Mouse (Mus musculus) C2C12 (cell line): ENCODE results near the gene Cers2. TPM values are rescaled to one million over a fixed set of nuclear protein-coding genes. Genes with fewer than 3 reads are reported as not detected.

Experiments used
- H3K27me3 ChIP-seq: one replicate; pipeline ENCODE4 v1.6.1; 2011; ENCODE audit not compliant: control insufficient read depth, insufficient read depth, insufficient read length
- H3K36me3 ChIP-seq: one replicate; pipeline ENCODE4 v1.6.1; 2011; ENCODE audit not compliant: control insufficient read depth, insufficient read depth
- H3K4me3 ChIP-seq: one replicate; pipeline ENCODE4 v1.5.1; 2011; ENCODE audit warnings: mild to moderate bottlenecking, control low read depth; ENCODE audit not compliant: poor library complexity, insufficient read depth, severe bottlenecking
- H3K79me2 ChIP-seq: one replicate; pipeline ENCODE4 v1.6.1; 2011; ENCODE audit not compliant: control insufficient read depth, insufficient read depth
- H3K79me3 ChIP-seq: one replicate; pipeline ENCODE4 v1.6.1; 2011; ENCODE audit warnings: low read depth, control low read depth
- H3ac ChIP-seq: one replicate; pipeline ENCODE3; 2011; ENCODE audit warnings: low read depth; ENCODE audit not compliant: control insufficient read depth, insufficient read length
- CEBPB ChIP-seq: IDR thresholded peaks from one replicate; pipeline ENCODE4 v1.6.1; 2011; ENCODE audit warnings: low read depth, mild to moderate bottlenecking, control low read depth, moderate library complexity
- CTCF ChIP-seq: IDR thresholded peaks from one replicate; pipeline ENCODE4 v1.5.1; 2011; ENCODE audit not compliant: control insufficient read depth, insufficient read depth, insufficient read length
- FOSL1 ChIP-seq: IDR thresholded peaks from one replicate; pipeline ENCODE4 v1.8.0; 2011; ENCODE audit warnings: mild to moderate bottlenecking, low read length; ENCODE audit not compliant: poor library complexity, insufficient read depth, severe bottlenecking
- MAX ChIP-seq: IDR thresholded peaks from one replicate; pipeline ENCODE4 v1.6.1; 2011; ENCODE audit warnings: mild to moderate bottlenecking, control low read depth
- MYOD1 ChIP-seq: IDR thresholded peaks from one replicate; pipeline ENCODE4 v1.6.1; 2011; ENCODE audit warnings: low read depth; ENCODE audit not compliant: control insufficient read depth, insufficient read length
- MYOG ChIP-seq: IDR thresholded peaks from one replicate; pipeline ENCODE4 v1.6.1; 2011; ENCODE audit not compliant: control insufficient read depth, insufficient read length; ENCODE audit errors: extremely low read depth
- USF1 ChIP-seq: IDR thresholded peaks from one replicate; pipeline ENCODE4 v1.6.1; 2011; ENCODE audit warnings: low read depth, mild to moderate bottlenecking, control low read depth, moderate library complexity
- long read RNA-seq, 2 experiments: library from polyadenylated mRNA; unstranded; transcript quantifications; one replicate each; pipeline ENCODE4 v2.0.0; 2019 to 2020
- polyA plus RNA-seq: library from polyadenylated mRNA; unstranded; fragments of >200 nt; fragmentation: generic; extraction: Trizol; gene quantifications from one replicate; pipeline ENCODE4 v1.2.1, GENCODE M21; 2012; ENCODE audit warnings: missing spikeins

The Cers2 gene
- 146 TPM for polyA plus RNA-seq
- long read RNA-seq, experiment 1, transcript Cers2-201 (11 exons, 2,216 nt) = major isoform, 114 of 147 reads
- long read RNA-seq, experiment 1, partial matches to known transcripts = 9 of 147 reads
- long read RNA-seq, experiment 1, other reads (novel, unspliced or antisense) = 24 of 147 reads
- long read RNA-seq, experiment 2, transcript Cers2-201 (11 exons, 2,216 nt) = major isoform, 581 of 666 reads
- long read RNA-seq, experiment 2, partial matches to known transcripts = 15 of 666 reads
- long read RNA-seq, experiment 2, other reads (novel, unspliced or antisense) = 70 of 666 reads

DNA sequence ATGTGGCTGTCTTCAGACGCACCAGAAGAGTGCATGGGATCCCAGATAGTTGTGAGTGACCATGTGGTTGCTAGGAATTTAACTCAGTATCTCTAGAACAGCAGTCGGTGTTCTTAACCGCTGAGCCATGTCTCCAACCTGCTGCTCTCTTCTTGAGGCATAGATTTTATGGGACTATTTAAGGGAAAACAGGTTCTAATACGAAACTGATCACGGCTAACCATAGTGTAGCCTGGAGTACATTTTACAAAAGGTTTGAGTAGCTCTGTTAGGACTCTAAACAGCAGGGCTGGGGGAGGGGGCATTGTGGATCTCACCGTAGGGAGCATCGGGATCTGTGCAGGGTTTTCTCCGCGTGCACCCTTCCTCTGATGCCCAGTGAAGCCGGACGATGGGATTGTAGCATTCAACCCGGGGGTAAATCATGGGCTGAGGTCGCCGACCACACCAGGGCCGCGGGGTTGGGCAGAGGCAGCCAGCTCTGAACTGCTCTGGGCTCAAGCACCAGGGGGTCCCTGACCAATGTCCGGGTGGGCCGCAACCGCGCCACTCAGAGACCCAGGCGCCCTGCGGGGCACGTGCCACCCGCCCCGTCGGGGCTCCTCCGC is at the start of gene Cers2:
Gene Cers2 (plus strand): TSS at position 306 of the 608 bp plus-strand sequence.
- peaks cover 19% of the 10 kb centered on the region for H3K36me3 ChIP-seq
- TF ChIP-seq CTCF (no peak), MYOG (no peak), FOSL1 (no peak), CEBPB (no peak), MAX (peak; percentile 78), USF1 (peak; percentile 45), MYOD1 (no peak)
- H3K79me2 ChIP-seq = peaks cover 71% of the 10 kb centered on the region
- peak within 1 kb of the TSS; percentile 75 for H3K4me3 ChIP-seq
- peaks cover 41% of the 10 kb centered on the region for H3K79me3 ChIP-seq
- H3ac ChIP-seq = peak within 1 kb of the TSS; percentile 94
- no peaks in the 10 kb centered on the region for H3K27me3 ChIP-seq

DNA sequence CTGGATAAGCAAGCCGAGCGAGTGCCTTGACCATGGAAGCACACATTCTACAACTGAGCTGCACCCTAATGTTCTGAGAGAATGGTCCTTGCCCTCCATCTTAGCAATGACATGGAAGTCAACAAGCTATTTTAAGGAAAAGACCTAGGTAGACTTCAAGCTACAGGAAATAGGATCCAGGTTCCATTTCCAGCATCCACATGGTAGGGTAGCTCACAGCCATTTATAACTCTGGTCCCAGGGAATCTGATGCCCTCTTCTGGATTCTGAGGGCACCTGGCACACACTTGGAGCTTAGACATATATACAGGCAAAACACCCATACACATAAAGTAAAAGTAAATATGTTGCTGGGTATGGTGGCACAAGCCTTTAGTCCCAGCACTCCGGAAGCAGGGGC is 48.5 kb upstream of the Cers2 start:
- H3K79me2 ChIP-seq = no peaks in the 10 kb centered on the region
- H3K36me3 ChIP-seq = peaks cover 30% of the 10 kb centered on the region
- no peak for TF ChIP-seq CTCF
- no peak for TF ChIP-seq MYOG
- no peak for TF ChIP-seq MYOD1
- TF ChIP-seq CEBPB = no peak
- no peak for TF ChIP-seq MAX
- TF ChIP-seq FOSL1 = no peak
- TF ChIP-seq USF1 = no peak
- H3ac ChIP-seq = no peak overlapping the region
- no peak overlapping the region for H3K4me3 ChIP-seq
- H3K79me3 ChIP-seq = no peaks in the 10 kb centered on the region
- H3K27me3 ChIP-seq = no peaks in the 10 kb centered on the region

DNA sequence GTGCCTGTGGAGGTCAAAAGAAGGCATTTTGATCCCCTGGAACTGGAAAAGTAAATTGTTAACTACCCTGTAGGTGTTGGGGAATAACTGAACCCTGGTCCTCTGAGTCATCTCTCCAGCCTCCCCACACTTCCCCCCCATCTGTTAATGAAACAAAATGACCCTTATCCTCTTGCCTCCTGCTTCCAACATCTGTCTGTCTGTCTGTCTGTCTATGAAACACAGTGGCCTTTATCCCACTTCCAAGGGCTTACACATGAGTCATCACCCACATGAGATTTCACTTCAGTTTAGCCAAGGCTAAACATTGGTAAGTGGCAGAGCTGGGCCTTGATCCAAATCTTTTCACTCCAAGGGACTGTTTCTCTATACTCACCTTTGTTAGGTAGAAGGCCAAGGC is 46.7 kb upstream of the Cers2 start:
- Histone ChIP-seq H3K79me3 (no peaks in the 10 kb centered on the region), H3K4me3 (no peak overlapping the region), H3K27me3 (no peaks in the 10 kb centered on the region), H3ac (no peak overlapping the region), H3K36me3 (peaks cover 21% of the 10 kb centered on the region), H3K79me2 (peaks cover 5% of the 10 kb centered on the region)
- TF ChIP-seq MAX (no peak), USF1 (no peak), MYOD1 (no peak), CTCF (no peak), FOSL1 (no peak), MYOG (no peak), CEBPB (no peak)

DNA sequence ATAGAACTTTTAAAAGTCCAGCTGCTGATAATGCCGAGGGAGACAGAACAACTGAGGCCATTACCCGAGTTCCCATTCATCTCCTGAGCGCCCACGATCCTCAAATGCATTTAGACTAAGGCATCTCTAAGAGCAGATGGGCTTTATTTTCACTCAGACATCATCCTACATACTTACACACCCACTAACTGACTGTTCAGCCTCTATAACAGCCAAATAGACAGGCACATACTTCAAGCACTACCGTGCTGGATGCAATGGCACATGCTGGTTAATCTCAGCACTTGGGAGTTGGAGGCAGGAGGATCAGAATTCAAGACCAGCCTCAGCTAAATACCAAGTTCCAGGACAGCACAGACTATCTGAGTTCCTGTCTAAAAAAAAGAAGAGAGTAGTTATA is 44.8 kb upstream of the Cers2 start:
- H3K4me3 ChIP-seq = no peak overlapping the region
- no peak for TF ChIP-seq MYOD1
- TF ChIP-seq MAX = no peak
- TF ChIP-seq CEBPB = no peak
- no peak for TF ChIP-seq FOSL1
- no peak for TF ChIP-seq USF1
- TF ChIP-seq CTCF = no peak
- TF ChIP-seq MYOG = no peak
- H3ac ChIP-seq = no peak overlapping the region
- no peaks in the 10 kb centered on the region for H3K27me3 ChIP-seq
- peaks cover 18% of the 10 kb centered on the region for H3K36me3 ChIP-seq
- H3K79me3 ChIP-seq = no peaks in the 10 kb centered on the region
- H3K79me2 ChIP-seq = peaks cover 11% of the 10 kb centered on the region

DNA sequence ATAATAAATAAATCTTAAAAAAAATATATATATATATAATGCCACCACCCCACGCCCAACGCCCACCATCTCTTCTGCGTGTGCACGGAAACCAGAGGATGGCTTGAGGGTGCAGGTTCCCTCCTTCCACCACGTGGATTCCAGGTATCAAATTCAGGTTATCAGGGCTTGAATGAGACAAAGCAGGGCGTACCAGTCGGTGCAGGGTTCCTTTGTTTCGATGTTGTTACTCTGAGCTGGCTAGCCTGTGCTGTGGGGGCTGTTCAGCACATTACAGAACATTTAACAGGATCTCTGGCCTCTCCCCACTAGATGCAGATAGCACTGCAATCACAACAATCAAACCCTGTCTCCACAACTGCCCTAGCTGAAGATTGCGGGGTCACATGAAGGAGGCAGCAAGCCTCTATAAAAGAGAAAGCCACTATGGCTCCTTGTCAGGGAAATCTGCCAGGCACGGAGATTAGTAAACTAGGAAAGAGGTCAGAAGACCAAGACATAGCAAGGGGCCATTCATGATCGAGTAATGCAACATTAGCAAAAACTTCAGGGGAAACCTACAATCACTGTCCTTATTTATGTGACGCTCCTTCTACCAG is 43.7 kb upstream of the Cers2 start:
- Histone ChIP-seq H3K27me3 (no peaks in the 10 kb centered on the region), H3K79me3 (peaks cover 3% of the 10 kb centered on the region), H3K79me2 (peaks cover 20% of the 10 kb centered on the region), H3K36me3 (peaks cover 14% of the 10 kb centered on the region), H3ac (no peak overlapping the region), H3K4me3 (no peak overlapping the region)
- no peak for TF ChIP-seq CTCF
- no peak for TF ChIP-seq MAX
- no peak for TF ChIP-seq MYOD1
- TF ChIP-seq FOSL1 = no peak
- TF ChIP-seq USF1 = no peak
- no peak for TF ChIP-seq CEBPB
- no peak for TF ChIP-seq MYOG
